ENCODE assay signal across 8 mouse cellular contexts in genomic region chr17:75128337-75128935, GRCm38 (mm10).
A peak's percentile ranks its signal among the peaks of the same experiment; 100 is the strongest.
DNase-seq lines count a peak whose midpoint lies in the region; ATAC-seq and TF ChIP-seq lines count a peak whose summit lies in the region.

No protein-coding gene starts in this region.

- no peak for ATAC-seq in kidney, embryonic 16.5 days (ENCODE audit: low FRiP score, low TSS enrichment)
- ATAC-seq in kidney, embryonic 15.5 days (replicated peaks; ENCODE audit: low FRiP score): 0 out of 2 replicates have a peak, but pooled peaks have one; percentile 15
- peak; percentile 71 for ATAC-seq in megakaryocyte-erythroid progenitor cell, adult 5-6 weeks (replicated peaks; ENCODE audit: low FRiP score, low TSS enrichment, poor library complexity, severe bottlenecking)
- no peak for ATAC-seq in inflammation-experienced regulatory T-cells, adult 6 months

- H3K9me3 ChIP-seq in kidney, embryonic 16.5 days (ENCODE audit: low read length): no peaks in the 10 kb centered on the region
- no peaks in the 10 kb centered on the region for H3K9me3 ChIP-seq in ES-Bruce4 (replicated peaks; ENCODE audit: control insufficient read depth, insufficient read depth, low read length, poor library complexity, severe bottlenecking)
- no peaks in the 10 kb centered on the region for H3K9me3 ChIP-seq in kidney, embryonic 15.5 days (replicated peaks)

- H3K27ac ChIP-seq in kidney, embryonic 16.5 days (ENCODE audit: low read length): no peak overlapping the region
- H3K27ac ChIP-seq in ES-Bruce4 (ENCODE audit: insufficient read depth, low read length): no peak overlapping the region
- no peak overlapping the region for H3K27ac ChIP-seq in kidney, embryonic 15.5 days

- WGBS in kidney, embryonic 16.5 days: 60% methylated on average over 8 of the region's 8 CpGs
- 60% methylated on average over 8 of the region's 8 CpGs for WGBS in kidney, embryonic 15.5 days

- 0 out of 2 replicates have a peak, but pooled peaks cover 3% of the 10 kb centered on the region for H3K36me3 ChIP-seq in kidney, embryonic 16.5 days (ENCODE audit: insufficient read depth, low read length)
- H3K36me3 ChIP-seq in ES-Bruce4 (ENCODE audit: control insufficient read depth, insufficient read depth, low read length, poor library complexity, severe bottlenecking): no peaks in the 10 kb centered on the region
- H3K36me3 ChIP-seq in kidney, embryonic 15.5 days: no peaks in the 10 kb centered on the region

- H3K4me1 ChIP-seq in kidney, embryonic 16.5 days (ENCODE audit: insufficient read depth, low read length): no peaks in the 10 kb centered on the region
- no peaks in the 10 kb centered on the region for H3K4me1 ChIP-seq in ES-Bruce4 (ENCODE audit: control insufficient read depth, insufficient read depth, low read length)
- no peaks in the 10 kb centered on the region for H3K4me1 ChIP-seq in kidney, embryonic 15.5 days

- no peak for TF ChIP-seq EP300 in ES-Bruce4 (IDR thresholded peaks at IDR 0.05; ENCODE audit: insufficient read depth, low read depth, low read length)

- no peak overlapping the region for H3K4me3 ChIP-seq in kidney, embryonic 16.5 days (ENCODE audit: low read length)
- no peak overlapping the region for H3K4me3 ChIP-seq in ES-Bruce4 (ENCODE audit: low read depth, low read length)
- no peak overlapping the region for H3K4me3 ChIP-seq in kidney, embryonic 15.5 days (replicated peaks)

- peak; percentile 10 for DNase-seq in kidney, adult 11 months
- peak; percentile 56 for DNase-seq in embryo, embryonic 11 days
- DNase-seq in cerebellum, postnatal 4 days (ENCODE audit: low spot score in 2 of 2): no peak

- TF ChIP-seq POLR2A in ES-Bruce4 (IDR thresholded peaks at IDR 0.05; ENCODE audit: insufficient read depth, low read length): no peak

- H3K27me3 ChIP-seq in kidney, embryonic 16.5 days (ENCODE audit: insufficient read depth, low read length): no peaks in the 10 kb centered on the region
- H3K27me3 ChIP-seq in ES-Bruce4 (ENCODE audit: control insufficient read depth, insufficient read depth, low read length, poor library complexity, severe bottlenecking): no peaks in the 10 kb centered on the region
- no peaks in the 10 kb centered on the region for H3K27me3 ChIP-seq in kidney, embryonic 15.5 days

- no peak overlapping the region for H3K4me2 ChIP-seq in kidney, embryonic 16.5 days (replicated peaks; ENCODE audit: low read depth, low read length)
- H3K4me2 ChIP-seq in kidney, embryonic 15.5 days: no peak overlapping the region

- no peak overlapping the region for H3K9ac ChIP-seq in kidney, embryonic 16.5 days (replicated peaks; ENCODE audit: low read length)
- no peak overlapping the region for H3K9ac ChIP-seq in ES-Bruce4 (ENCODE audit: low read depth, poor library complexity, severe bottlenecking)
- H3K9ac ChIP-seq in kidney, embryonic 15.5 days: no peak overlapping the region

- TF ChIP-seq CTCF in ES-Bruce4 (IDR thresholded peaks at IDR 0.05; ENCODE audit: low read depth, low read length): peak; percentile 46

Comparison
In these comparisons a context has a peak if more than half of its experiments do, and no peak if none do; other contexts are left out.
1. ATAC-seq: peak in kidney, embryonic 15.5 days (single experiment) and megakaryocyte-erythroid progenitor cell, adult 5-6 weeks (single experiment); none in kidney, embryonic 16.5 days (single experiment) and inflammation-experienced regulatory T-cells, adult 6 months (single experiment).
2. DNase-seq: peak in kidney, adult 11 months (single experiment) and embryo, embryonic 11 days (single experiment); none in cerebellum, postnatal 4 days (0 of 2).